Mouse (Mus musculus) forebrain, postnatal 0 days (tissue): Measurements from ENCODE around the gene Ppil1. TPM values are rescaled to one million over a fixed set of nuclear protein-coding genes. Genes with fewer than 3 reads are reported as not detected.

Source experiments
- ATAC-seq: fragments of 200-750 bp; cut with Nextera tagmentation; 2 replicates; pipeline ENCODE4 v1.8.0; 2017; ENCODE audit warnings: mild to moderate bottlenecking, moderate library complexity
- DNase-seq: peaks from one replicate; pipeline ENCODE4 v3.0.0-alpha.2; 2015
- H3K27ac ChIP-seq: fragments of 300-500 bp; sonication (generic); 2 replicates; pipeline ENCODE4 v1.5.1; 2014; ENCODE audit warnings: low read depth, mild to moderate bottlenecking, antibody characterized with exemption, low read length, moderate library complexity, mixed read lengths
- H3K27me3 ChIP-seq: fragments of 300-500 bp; sonication (generic); 2 replicates; pipeline ENCODE4 v1.6.1; 2014; ENCODE audit warnings: mild to moderate bottlenecking, low read length, mixed read lengths; ENCODE audit not compliant: insufficient read depth
- H3K36me3 ChIP-seq: fragments of 300-500 bp; sonication (generic); 2 replicates; pipeline ENCODE4 v1.6.1; 2014; ENCODE audit warnings: mild to moderate bottlenecking, moderate library complexity; ENCODE audit not compliant: insufficient read depth
- H3K4me1 ChIP-seq: fragments of 300-500 bp; sonication (generic); 2 replicates; pipeline ENCODE4 v1.6.1; 2014; ENCODE audit warnings: antibody characterized with exemption; ENCODE audit not compliant: insufficient read depth
- H3K4me2 ChIP-seq: fragments of 300-500 bp; sonication (generic); 2 replicates; pipeline ENCODE4 v1.6.1; 2014; ENCODE audit warnings: low read depth, mild to moderate bottlenecking, moderate library complexity
- H3K4me3 ChIP-seq: fragments of 300-500 bp; sonication (generic); 2 replicates; pipeline ENCODE4 v1.5.1; 2014; ENCODE audit warnings: low read depth, low read length, mixed read lengths
- H3K9ac ChIP-seq: fragments of 300-500 bp; sonication (generic); 2 replicates; pipeline ENCODE4 v1.6.1; 2014; ENCODE audit warnings: mild to moderate bottlenecking
- H3K9me3 ChIP-seq: fragments of 300-500 bp; sonication (generic); 2 replicates; pipeline ENCODE4 v1.6.1; 2016; ENCODE audit warnings: low read length
- CTCF ChIP-seq: sonication (generic); IDR thresholded peaks from 2 replicates; pipeline ENCODE4 v1.5.1; 2016; ENCODE audit warnings: antibody characterized with exemption, control low read depth, low read depth
- WGBS: fragments of 180-500 bp; shearing (Covaris S2); extraction: QIAGEN DNeasy Blood & Tissue Kit; methylation state at CpG from one replicate; pipeline ENCODE4 v1.1.7; 2014; 5-methylcytosine and 5-hydroxymethylcytosine counted together
- polyA plus RNA-seq: library from polyadenylated mRNA; unstranded; fragments of >200 nt; fragmentation: Nextera tagmentation; extraction: Ambion mirVana; gene quantifications from 2 replicates; pipeline ENCODE4 v1.2.1, GENCODE M21; 2015
- total RNA-seq: library from RNA; depleted of rRNA; stranded (reverse); fragments of >200 nt; gene quantifications from 2 replicates; pipeline ENCODE4 v1.2.3, GENCODE M21; 2014

The Ppil1 gene
- total and polyA plus RNA-seq, 2 experiments from 2014 or later = 67.8 to 103 TPM

DNA sequence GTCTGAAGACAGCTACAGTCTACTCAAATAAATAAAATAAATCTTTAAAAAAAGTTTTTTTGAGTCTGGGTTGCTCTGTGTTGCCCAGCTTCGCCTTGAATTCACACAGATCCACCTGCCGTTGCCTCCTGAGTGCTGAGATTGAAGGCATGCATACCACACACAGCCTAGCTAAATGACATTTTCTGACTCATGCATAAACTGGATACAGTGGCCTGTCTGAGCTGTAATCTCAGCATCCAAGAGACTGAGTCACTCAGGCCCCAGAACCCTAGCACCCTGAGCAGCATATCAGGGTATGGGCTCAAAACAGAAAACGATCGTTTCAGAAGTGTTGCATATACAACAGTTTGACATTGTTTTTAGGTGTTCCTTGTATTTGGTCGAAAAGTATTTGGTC is 17.6 kb upstream of the Ppil1 start:
- Histone ChIP-seq H3K9ac (no peak overlapping the region), H3K9me3 (no peaks in the 10 kb centered on the region), H3K36me3 (peaks cover 40% of the 10 kb centered on the region), H3K4me3 (no peak overlapping the region), H3K4me2 (no peak overlapping the region), H3K27me3 (no peaks in the 10 kb centered on the region), H3K4me1 (no peaks in the 10 kb centered on the region), H3K27ac (no peak overlapping the region)
- TF ChIP-seq CTCF = no peak
- DNase-seq = no peak
- ATAC-seq = no peak
- WGBS = 64% methylated on average over 5 of the region's 5 CpGs

DNA sequence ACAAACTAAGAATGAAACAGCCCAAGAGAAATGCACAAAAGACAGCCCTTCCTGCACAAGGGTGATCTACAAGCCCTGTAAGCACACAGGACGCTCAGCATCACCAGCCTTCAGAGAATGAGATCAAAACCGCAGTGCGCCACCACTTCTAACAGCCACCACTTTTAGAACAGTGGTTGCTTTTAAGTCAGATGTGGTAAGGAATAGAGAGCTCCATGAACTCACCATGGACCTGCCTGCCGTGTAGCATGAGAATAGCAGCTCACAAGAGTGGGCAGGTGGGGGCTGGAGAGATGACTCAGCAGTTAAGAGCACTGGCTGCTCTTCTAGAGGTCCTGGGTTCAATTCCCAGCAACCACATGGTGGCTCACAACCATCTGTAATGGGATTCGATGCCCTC is 16.4 kb upstream of the Ppil1 start:
- Histone ChIP-seq H3K27me3 (no peaks in the 10 kb centered on the region), H3K9ac (no peak overlapping the region), H3K9me3 (no peaks in the 10 kb centered on the region), H3K4me3 (no peak overlapping the region), H3K4me1 (no peaks in the 10 kb centered on the region), H3K27ac (no peak overlapping the region), H3K4me2 (no peak overlapping the region), H3K36me3 (peaks cover 38% of the 10 kb centered on the region; the same call in 1 of the 2 replicates)
- 92% methylated on average over 5 of the region's 5 CpGs for WGBS
- TF ChIP-seq CTCF = no peak
- ATAC-seq (no peak), DNase-seq (no peak)

DNA sequence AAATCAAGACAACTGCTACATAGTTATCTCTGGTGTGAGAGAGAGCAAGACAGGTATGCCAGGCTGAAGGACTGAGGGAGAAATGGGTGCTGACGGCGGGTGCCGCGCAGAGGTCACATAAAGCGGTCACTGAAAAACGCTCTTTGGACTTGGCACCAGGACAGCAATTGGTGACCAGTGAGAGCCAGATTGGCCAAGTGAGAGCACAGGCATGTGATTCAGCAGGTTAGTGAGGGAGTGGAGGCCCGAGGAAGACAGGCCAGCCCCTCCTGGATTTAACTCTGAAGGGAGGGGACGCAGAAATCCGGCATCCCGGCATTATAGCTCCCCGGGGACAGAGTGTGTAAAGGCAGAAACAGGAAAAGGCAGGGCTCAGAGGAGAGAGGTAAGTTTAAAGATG is 9.9 kb upstream of the Ppil1 start:
- TF ChIP-seq CTCF = no peak
- DNase-seq = no peak
- H3K9me3 ChIP-seq = no peaks in the 10 kb centered on the region
- whole genome bisulfite sequencing = 88% methylated on average over 11 of the region's 11 CpGs
- ATAC-seq = no peak
- H3K36me3 ChIP-seq = peaks cover 4% of the 10 kb centered on the region; the same call in 1 of the 2 replicates
- H3K27ac ChIP-seq = no peak overlapping the region
- peaks cover 9% of the 10 kb centered on the region for H3K4me1 ChIP-seq
- H3K4me2 ChIP-seq = no peak overlapping the region
- H3K9ac ChIP-seq = no peak overlapping the region
- H3K27me3 ChIP-seq = no peaks in the 10 kb centered on the region
- H3K4me3 ChIP-seq = no peak overlapping the region

DNA sequence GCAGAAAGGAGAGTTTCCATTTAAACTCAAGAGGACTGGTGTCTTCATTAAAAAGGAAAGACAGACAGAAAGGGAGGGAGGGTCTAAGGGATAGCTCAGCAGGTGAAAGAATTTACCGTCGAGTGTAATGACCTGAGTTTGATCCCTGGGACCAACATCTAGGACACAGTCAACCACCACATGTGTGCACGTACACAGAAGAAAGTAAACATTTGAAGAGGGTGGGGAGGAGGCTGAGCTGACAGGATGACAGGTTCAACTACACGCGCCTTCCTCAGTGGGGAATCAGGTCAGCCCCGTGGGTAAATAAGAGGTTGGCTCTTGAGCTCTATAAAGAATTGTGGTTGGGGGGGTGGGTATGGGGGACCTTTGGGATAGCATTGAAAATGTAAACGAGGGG is 9.2 kb upstream of the Ppil1 start:
- no peak for DNase-seq
- Histone ChIP-seq H3K9ac (no peak overlapping the region), H3K27ac (no peak overlapping the region), H3K4me2 (no peak overlapping the region), H3K9me3 (no peaks in the 10 kb centered on the region), H3K36me3 (peaks cover 1% of the 10 kb centered on the region; the same call in 1 of the 2 replicates), H3K27me3 (no peaks in the 10 kb centered on the region), H3K4me1 (peaks cover 11% of the 10 kb centered on the region), H3K4me3 (no peak overlapping the region)
- WGBS = 87% methylated on average over 7 of the region's 7 CpGs
- no peak for TF ChIP-seq CTCF
- ATAC-seq = no peak

DNA sequence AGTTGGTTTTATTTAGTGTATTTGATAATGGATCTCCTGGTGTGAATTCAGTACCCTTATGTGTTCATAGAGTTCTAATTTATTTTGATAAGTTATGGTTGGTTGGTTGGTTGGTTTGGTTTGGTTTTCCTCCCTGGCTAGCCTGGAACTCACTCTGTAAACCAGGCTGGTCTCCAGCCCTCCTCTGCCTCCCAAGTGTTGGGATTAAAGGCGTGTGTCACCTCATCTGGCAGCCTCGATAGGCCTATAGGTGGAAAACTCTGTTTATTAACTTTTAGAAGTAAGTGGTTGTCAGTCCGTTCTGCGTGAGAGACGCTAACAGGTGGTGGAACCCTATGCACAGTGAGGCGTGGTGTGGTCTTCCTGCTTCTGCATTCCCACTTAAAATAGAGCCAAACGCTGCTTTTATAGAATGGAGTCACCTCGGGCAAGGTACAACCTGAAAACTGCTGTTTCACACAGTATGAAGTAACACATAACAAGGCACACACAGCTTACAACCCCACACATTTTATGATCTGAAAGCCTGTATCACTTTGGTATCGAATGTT is 6.2 kb upstream of the Ppil1 start:
- no peaks in the 10 kb centered on the region for H3K27me3 ChIP-seq
- 93% methylated on average over 9 of the region's 9 CpGs for WGBS
- no peak overlapping the region for H3K4me3 ChIP-seq
- H3K36me3 ChIP-seq = no peaks in the 10 kb centered on the region
- no peak overlapping the region for H3K27ac ChIP-seq
- peaks cover 13% of the 10 kb centered on the region for H3K4me1 ChIP-seq
- no peak for TF ChIP-seq CTCF
- no peaks in the 10 kb centered on the region for H3K9me3 ChIP-seq
- ATAC-seq = no peak
- H3K9ac ChIP-seq = no peak overlapping the region
- no peak for DNase-seq
- H3K4me2 ChIP-seq = peak overlapping the region; percentile 72

DNA sequence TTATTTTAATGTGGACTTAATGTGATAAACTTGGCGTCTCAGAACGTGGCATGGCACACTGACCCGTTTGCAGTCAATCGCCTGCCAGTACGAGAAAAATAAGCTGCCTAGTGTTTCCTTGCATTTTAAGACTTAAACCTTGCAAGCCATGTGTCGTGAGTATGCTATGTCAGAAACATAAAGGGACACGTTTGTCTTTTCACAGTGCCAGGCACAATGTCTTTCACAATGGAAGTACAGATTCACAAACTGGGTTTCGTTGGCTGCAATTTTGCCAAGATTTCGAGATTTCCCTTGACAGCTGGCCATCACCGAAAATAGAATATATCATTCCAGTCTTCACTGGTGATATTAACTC is 5.3 kb upstream of the Ppil1 start:
- H3K27ac ChIP-seq = peak overlapping the region; percentile 93
- ATAC-seq (no peak), DNase-seq (peak; percentile 41)
- H3K9ac ChIP-seq = peak overlapping the region; percentile 90
- 14% methylated on average over 10 of the region's 10 CpGs for WGBS
- no peak for TF ChIP-seq CTCF
- H3K4me2 ChIP-seq = peak overlapping the region; percentile 72
- H3K9me3 ChIP-seq = no peaks in the 10 kb centered on the region
- H3K36me3 ChIP-seq = no peaks in the 10 kb centered on the region
- H3K4me1 ChIP-seq = peaks cover 15% of the 10 kb centered on the region
- H3K4me3 ChIP-seq = peak overlapping the region; percentile 93
- H3K27me3 ChIP-seq = no peaks in the 10 kb centered on the region

DNA sequence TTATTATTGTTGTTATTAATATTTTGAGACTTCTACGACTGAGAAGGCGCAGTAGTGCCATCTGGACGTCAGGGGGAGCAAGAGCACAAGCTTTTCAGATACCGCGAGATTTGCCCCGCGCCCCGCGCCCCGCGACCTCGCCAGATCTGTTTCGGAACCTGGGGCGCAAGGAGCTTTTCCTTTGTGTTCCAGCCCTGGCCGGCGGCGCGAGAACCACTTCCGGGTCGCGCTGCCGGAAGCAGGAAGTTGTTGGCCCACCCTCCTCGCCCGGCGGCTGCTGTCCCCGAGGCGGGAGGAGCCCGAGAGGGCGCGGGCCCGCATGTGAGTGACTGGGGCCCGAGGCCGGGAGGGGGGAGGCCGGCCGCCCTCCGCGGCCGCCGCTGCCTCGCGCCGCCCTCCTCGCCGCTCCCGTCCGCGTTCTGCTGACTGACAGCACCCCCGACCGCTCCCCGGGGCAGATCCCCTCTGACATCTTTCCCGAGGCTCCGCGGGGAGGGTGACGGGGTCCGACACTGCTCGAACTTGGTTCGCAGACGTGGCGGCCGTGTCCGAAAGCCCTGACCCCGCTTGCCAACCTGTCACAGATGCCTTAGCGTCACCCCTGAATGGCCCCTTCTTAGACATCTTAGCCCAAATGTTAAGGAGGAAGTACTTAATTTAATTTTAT is 4.8 kb upstream of the Ppil1 start, which contains the start of gene BC004004:
Gene BC004004 (plus strand): TSS at position 107 of the 667 bp plus-strand sequence.
- peak; percentile 97 for DNase-seq
- ATAC-seq = peak; percentile 92
- peak within 1 kb of the TSS; percentile 90 for H3K9ac ChIP-seq
- WGBS = under 1% methylated on average over 58 of the region's 63 CpGs
- H3K4me2 ChIP-seq = peak within 1 kb of the TSS; percentile 72
- peak; percentile 74 for TF ChIP-seq CTCF
- peak within 1 kb of the TSS; percentile 93 for H3K4me3 ChIP-seq
- H3K9me3 ChIP-seq = no peaks in the 10 kb centered on the region
- H3K27ac ChIP-seq = peak within 1 kb of the TSS; percentile 93
- H3K27me3 ChIP-seq = no peaks in the 10 kb centered on the region
- peaks cover 18% of the 10 kb centered on the region for H3K4me1 ChIP-seq
- no peaks in the 10 kb centered on the region for H3K36me3 ChIP-seq
